Mouse (Mus musculus) left cerebral cortex, adult 18-20 months (tissue): ENCODE measurements at regions not wholly inside any gene's neighbourhood (a gene's known extent, or its start where the extent isn't known, plus 50 kb on each side); places are given as distances from the start of the nearest gene placed in this dataset.

Experiments used
- DNase-seq, 2 experiments: peaks; one replicate each; pipeline ENCODE4 v3.0.0; 2021 to 2022; ENCODE audit warnings: low spot score in 2 of 2, mixed read lengths in 1 of 2

DNA sequence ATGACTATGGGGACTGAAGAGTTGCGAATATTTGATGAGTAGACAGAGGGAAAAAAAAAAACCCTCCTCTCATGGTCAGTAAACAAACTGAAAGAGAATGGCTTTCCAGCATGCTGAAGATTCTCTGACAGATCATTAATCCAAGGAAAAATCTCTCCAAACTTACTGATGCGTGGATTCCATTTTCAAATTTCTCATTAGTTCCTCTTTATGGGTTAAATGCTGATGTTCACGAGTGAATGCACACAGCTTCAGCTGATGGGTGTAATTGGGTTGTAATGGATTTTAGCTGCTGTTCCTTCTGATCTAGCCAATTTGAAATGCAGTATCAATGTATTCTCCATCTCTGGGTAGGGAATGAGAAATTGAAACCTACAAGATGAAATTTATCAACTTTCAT is 2945.6 kb upstream of the 5930422O12Rik start:
- no peak for DNase-seq

DNA sequence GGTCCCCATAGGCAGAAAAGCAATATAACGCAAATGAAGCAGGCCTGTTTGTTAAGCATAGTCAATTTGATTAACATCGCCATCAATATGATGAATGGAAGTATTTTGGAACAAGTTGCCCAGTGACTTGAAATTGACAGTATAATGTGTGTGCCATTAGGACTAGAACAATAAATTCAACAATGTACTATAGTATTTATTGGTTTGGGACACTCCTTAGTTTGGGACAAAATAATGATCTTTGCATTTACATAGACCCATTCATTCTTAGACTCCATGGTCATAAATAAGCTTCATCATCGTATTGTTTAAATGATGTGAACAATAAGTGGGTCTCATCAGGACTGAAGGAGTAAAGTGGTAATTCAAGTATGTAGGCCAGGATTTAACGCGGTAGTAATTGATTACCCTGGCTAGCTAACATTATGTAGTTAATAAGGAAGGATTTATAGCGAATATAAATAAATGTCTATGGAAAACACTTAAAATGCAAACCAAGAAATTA is 2933.6 kb upstream of the 5930422O12Rik start:
- no peak for DNase-seq

DNA sequence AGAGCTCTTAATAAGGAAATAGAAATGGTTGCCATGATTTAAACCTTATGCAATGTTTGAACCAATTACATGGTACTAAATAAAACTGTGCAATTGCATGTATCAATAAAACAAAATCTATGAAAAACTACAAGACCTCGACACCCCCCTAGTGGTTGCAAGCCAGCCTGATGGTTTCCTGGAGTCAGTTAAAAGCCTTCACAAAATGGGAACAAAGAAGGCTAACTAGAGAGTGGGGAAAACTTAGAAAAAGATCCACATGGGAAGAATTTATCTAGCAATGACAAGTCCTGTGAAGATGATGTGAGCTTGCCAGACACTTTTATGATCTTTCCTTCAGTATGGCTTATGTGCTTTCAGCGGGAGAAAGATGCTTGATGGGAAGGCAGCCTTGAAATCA is 2926.3 kb upstream of the 5930422O12Rik start:
- peak in 1 of 2 experiments; percentile 4 for DNase-seq

DNA sequence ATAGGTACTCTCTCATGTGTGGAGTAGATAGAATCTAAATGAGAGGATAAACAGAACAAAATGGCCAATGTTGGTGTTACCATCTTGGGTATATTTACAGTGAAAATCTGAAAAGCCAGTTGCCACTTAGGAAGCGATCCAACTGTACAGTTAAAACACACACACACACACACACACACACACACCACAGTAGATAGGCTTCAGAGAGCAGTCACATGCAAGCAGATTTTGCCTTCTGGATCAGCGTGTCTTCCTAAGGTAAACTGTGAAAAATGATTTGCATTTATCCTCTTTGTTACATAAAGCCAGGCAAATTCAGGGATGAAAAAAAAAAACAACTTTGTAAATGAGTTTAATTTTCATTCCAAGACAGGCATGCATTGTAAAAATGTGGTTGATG is 2917.2 kb upstream of the 5930422O12Rik start:
- DNase-seq, result no peak

DNA sequence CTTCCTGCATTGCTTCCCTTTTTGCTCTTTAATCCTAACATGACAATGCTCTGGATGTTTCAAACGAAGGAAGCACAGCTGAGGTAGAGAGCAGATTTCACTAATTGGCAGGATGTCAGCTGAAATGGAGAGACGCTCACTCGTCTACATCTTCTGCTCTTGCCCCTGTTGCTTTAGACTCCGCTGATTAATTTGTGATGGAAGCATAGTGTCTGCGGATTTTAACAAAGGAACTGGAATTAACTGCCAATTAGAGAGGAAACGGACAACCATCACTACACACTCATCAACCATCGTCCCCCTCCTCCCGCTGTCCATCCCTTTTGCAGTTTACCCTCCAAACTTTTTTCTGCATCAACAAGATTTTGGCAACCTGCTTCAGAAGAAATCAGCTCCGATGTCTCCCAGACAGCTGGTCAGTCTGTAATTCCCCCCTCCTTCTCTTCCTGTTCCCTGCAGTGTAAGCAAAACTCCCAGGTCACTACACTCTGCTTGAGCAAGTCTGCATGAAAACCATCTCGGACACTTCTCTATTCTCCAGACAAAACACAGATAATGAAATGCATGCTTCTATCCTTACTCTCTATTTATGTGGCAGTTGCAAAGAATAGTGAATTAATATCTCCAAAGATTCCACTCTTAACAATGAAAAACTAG is 2905.6 kb upstream of the 5930422O12Rik start:
- no peak for DNase-seq

DNA sequence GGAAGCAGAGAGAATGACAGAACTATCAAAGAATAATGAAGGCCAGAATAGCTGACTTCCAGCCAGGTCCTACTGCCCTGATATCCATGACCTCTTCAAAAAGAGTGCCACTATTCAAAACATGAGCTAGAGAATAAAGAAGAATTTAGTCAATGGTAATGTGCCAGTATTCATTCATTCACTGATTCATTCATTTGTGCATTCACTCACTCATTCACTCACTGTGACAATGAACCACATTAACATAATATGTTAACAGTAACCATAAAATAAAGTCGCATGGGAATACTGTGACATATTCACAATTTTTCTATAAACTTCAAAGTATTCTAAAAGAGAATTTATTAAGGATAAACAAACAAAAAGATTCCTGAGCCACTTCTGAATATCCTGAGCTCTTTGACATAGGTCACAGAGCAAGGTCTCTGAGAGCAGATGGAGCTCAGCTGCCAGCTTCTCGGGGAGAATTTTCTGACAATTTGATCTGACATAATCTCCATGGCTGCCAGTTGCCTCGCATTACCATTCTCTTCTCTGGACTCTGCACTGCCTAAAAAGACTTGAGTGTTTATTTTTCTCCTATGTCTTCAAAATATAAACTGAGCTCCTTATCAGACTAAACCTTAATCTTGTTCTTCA is 2895.5 kb upstream of the 5930422O12Rik start:
- DNase-seq, result no peak

DNA sequence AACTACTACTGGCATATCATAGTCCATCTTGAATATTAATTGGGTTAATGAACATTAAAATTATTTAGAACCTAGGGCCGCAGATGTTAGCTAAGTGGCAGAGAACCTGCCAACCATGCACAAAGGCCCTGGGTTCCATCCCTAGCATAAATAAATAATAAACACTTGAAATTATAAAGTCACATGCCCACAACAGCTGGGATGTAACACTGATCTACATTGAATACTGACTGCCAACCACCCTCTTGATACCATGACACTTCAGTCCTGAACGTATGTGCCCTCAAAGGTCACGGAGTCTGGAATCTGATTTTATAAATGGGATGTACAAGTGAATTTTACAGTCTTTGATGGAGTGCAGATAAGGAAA is 2895.0 kb upstream of the 5930422O12Rik start:
- no peak for DNase-seq

DNA sequence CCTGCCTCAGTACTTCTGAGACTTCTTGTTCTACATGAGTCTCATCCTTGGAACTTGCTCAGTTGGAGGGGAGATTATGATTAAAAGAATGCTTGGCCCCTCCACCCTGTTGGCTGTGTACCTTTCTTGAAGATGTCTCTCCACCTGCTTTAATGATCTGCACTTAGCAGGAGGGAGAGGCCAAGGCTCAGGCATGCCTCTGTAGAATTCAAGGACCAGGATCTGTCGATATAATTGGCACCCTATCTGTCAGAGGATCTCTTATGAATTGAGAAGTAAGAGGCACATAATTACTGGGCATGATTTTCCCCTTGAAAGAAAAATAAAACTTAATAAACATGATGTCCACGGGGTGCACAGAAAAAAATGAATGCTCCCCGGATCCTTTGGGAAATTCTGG is 2893.1 kb upstream of the 5930422O12Rik start:
- no peak for DNase-seq

DNA sequence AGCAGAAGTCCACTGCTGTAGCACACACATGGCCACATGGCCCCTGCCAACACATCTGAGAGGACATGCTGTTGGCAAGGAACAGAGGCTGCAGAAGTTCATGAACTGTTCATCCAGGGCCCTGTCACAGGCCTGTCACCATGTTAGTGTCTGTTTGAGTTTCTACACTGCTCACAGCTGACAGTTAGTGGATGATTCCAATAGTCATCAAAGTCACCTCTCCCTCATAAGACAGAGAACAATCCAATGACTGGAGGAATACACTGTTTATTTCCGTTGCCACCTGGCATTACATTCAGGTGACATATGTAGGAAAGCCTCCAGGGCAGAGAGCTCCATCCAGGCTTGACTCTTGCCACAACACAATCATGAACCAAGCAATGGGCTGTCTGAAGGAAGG is 2886.3 kb upstream of the 5930422O12Rik start:
- DNase-seq, result no peak

DNA sequence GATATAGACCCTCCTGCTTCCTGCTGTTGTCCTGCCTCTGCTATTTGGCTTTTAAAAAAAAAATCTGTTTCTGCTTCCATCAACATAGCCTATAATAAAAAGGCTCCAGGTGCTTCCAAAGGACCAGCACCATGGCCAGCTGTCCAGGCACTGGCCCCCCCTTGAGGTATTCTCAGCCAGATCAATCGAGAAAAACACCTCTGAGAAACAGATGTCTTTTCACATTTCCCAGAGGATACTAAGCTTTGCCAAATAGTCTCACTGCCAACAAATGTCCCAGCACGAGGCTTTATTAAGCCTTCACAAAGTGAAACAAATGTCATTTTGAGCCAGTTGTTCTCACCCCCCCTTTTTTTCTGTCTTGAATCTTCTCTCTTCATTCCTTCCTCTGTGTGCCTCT is 2880.7 kb upstream of the 5930422O12Rik start:
- DNase-seq, result no peak

DNA sequence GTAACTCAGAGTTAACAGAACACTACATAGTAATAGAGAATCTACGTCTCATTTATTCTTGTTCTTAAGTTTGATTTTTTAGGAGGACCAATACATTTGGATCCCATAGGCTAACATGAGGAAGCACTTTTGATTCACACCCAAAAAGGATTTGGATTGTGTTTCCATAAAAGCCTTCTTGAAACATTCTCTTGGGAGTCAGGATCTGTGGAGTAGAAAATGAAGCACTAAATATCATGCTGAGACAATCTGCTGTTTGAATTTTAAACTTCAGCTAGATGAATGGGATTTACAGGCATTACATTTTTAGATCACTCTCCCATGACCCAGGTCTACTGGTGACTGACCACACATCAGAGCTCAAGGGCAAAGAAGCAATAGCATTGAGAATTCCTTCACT is 2877.5 kb upstream of the 5930422O12Rik start:
- no peak for DNase-seq

DNA sequence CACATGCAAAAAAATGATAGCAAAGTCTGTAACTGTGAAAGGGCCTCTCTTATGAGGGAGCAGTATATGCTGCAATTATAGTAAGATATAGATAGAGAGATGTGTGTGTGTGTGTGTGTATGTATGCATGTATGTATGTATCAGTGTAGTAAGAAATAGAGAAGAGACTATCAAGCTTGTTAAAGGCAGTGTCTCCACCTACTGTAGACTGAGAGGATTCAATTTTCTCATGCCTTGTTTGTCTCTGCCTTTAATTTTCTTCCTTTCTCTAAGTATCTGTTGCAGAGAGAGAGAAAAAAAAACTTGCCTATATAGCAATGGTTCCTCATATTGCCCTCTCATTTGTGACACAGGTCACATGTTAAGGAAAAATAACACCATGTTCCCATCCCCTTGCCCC is 2871.1 kb upstream of the 5930422O12Rik start:
- DNase-seq, result no peak

DNA sequence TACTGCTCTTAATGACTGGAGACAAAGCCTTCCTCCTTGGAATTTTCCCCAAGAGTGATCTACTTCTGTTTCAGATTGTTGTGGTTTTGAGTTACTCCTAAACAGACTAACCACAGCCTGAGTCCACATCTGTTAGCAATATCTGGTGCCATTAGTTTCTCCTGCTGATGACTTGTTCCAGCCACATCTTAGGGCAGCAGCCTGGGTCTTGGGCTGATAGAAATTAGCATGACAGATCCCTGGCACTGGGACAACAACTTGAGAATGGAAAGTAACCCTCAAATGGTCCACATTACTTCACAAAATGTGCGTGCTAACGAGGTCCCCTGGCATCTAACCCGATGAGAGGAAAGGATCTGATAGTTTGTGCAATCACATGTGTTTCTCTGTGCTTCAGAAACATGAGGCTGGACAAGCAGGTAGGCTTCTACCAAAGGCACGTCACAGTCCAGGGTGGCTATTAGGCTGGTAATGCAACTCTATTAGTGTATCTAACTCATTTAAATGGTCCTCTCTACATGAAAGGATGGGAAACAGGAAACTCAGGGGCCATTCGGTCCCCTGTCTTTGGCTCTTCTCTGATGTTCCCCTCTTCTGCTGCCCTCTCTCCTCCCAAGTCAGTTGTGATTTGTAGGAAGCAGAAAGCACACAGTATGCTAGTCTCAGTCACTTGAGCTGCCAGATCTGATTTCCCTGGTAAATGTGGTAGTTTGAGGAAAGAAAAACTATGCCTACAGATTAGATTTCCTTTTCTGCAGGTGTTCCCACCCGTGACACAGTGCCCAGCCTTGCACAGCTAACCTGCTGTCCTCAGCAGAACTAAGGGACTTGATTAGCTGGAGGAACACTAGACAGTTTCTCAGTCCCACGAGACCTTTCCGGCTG is 2866.9 kb upstream of the 5930422O12Rik start:
- DNase-seq, result no peak

DNA sequence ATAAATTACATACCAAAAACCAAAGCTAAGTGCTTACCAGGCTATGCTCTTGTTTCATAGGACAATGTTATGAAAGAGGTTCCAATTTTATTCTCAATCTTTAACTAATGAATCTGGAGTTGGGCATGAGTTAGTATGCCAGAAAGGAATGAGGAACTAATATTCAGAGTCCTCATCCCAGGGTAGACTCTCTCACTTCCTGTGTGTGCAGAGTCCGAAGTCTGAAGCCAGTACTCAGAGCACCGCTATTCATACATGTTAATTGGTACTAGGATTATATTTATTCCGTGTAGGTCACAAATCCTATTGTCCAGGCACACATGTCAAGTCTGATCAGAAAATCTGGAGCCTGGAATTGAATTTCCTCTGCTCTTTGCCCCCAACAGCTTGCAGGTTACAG is 2858.7 kb upstream of the 5930422O12Rik start:
- no peak for DNase-seq

DNA sequence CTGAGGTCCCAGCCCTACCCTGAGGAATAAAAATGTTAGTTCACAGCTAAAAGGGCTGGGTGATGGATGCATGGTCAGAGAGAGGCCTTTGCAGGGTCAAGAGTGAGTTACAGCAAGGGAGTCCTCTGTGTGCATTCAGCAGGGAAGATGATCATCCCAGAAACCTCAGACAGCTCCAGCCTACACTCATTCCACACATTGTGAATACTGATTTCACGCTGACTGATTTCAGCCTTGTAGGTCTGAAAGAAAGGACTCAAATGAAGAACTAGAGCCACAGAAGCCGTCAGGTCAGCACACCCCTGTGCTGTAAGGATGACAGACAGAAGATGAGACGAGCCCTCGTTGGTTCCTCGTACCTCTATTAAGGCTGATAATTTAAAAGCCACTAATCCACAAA is 2858.0 kb upstream of the 5930422O12Rik start:
- DNase-seq, result no peak

DNA sequence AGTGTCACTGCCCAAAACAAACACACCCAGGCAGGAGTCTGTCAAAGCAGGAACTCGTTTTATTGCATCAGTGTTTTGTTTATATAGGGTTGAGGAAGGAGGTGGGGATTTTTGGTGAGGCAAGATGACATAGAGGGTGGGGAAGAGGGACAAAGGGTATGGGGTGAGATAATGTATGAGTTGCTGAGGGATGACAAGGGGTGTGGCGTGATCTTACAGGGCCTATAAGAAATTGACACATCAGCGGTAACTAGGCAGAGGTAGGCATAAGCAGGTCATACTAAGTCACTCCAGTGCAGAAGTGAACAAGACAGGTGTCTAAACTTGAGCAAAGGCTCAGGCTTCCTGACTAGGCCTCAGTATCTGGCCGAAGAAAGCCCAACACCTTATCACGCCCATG is 2841.0 kb upstream of the 5930422O12Rik start:
- no peak for DNase-seq

DNA sequence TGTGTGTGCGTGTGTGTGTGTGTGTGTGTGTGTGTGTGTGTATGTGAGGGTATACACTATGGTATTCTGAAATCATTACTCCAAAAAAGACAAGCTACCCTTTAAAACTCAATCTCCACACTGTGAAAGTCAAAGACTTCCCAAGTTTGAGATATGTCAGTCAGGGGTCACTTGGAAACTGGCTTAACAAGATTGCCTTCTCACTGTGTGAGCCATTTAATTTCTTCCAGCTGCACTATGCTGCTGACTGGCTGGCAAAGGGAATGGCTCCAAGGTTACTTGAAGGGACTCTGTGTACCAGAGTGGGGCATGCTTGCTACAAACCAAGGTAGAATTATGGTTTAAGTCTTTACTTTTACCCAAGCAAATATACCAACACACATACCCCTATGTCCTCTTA is 2826.1 kb upstream of the 5930422O12Rik start:
- no peak for DNase-seq

DNA sequence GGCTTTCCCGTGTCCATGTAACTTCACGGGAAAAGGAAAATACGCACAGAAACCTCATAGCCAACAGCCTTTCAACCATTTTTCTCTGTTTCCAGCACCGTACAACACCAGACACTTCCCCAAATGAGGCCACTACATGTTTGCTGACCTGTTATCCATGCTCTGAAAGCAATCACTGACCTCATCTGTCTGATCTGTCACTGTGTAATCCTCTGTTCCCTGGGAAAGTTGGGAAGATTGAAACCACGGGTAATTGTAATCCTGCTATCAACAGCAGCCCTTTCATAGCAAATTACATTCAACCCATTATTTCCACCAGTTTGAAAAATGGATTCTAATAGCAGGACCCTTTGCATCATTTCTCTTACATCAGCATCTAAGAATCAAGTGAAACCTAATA is 2798.2 kb upstream of the 5930422O12Rik start:
- no peak for DNase-seq

DNA sequence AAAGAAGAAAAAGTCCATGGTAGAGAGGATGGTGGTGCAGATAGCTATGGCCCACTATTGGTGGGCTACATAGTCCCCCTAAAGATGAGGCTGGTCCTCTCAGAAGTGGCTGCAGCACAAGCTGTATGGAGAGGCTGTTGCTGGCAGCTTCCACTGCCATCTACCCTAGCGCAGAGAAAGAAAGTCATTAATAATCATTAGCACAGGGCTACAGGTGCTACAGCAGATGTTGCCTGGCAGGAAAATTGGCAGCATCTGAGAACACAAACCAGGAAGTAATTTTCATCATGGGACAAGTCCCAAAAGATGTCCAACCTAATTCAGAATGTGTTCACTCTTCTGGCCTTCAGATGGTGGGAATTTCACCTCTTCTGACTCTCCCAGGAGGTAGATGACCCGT is 2791.7 kb upstream of the 5930422O12Rik start:
- DNase-seq, result no peak

DNA sequence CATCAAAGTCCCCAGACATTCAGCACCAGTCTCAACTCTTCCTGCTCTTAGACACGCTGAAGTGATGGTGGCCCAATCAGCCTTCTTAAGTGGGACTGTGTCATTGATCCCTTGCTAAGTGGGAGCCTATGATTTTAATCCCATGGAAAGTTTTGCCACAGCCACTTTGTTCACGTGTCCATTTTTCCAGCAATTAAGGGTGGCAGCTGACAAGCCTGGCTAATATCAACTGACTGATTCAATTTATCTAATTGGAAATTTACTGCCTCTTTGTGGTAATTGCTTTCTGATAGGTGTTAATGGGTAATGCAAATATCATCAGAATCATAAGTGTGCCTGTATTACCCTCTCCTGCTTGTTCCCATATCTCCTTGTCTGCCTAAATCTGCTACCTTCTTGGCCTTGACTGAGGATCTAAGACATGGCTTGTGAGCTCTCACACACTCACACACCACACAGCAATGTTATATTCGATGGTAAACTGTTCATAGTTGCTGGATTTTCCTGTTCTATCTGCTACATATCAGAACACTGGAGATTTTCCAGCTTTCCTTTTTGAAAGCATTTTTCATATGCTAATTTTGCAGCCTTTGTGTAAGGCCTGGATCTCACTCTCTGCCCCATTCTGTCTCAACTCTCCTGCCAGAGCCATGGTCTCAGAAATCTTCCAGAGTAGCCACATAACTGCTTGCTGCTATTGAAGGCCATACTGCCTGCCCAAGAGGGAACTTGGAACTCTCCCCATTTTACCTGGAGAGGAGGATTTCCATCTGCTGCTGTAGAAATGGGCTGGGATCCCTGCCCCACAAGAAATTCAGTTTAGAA is 2785.4 kb upstream of the 5930422O12Rik start:
- DNase-seq, result no peak

DNA sequence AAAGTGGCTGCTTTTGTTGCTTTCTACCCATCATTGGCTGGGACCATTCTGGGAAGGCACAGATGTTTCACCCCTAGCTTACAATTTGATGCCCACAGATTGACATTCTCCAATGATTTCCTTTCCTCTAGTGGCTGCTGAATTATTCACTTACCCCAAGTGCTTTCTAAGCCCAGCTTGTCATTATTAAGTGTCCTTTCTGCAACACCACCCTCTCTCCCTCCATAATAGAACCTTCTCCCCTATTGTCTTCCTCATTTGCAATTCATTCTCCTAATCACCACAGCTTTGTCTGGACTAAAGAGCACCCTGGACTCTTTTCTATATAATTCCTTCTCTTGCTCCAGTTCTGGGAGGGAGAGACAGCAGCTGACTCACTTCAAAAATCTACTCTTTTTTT is 2780.0 kb upstream of the 5930422O12Rik start:
- DNase-seq, result no peak
